Mouse (Mus musculus) thymus, adult 2 months (tissue): ENCODE data around the gene Dennd2c. TPM values are rescaled to one million over a fixed set of nuclear protein-coding genes. Genes with fewer than 3 reads are reported as not detected.
"Not testable (repeated sequence)": the region's sequence is repeated elsewhere in the genome, so short reads cannot be mapped to it uniquely, and the experiment has no call there.

Experiments
- DNase-seq: peaks from one replicate; pipeline ENCODE4 v3.0.0; 2021
- H3K27ac ChIP-seq: fragments of 200-500 bp; 2 replicates; pipeline ENCODE4 v1.5.1; 2012; ENCODE audit warnings: low read length, control low read depth; ENCODE audit not compliant: control insufficient read depth, insufficient read depth
- H3K27me3 ChIP-seq: fragments of 200-500 bp; 2 replicates; pipeline ENCODE4 v1.6.1; 2012; ENCODE audit warnings: mild to moderate bottlenecking, low read length, moderate library complexity, mixed read lengths; ENCODE audit not compliant: control insufficient read depth, insufficient read depth
- H3K36me3 ChIP-seq: fragments of 200-500 bp; 2 replicates; pipeline ENCODE4 v1.6.1; 2012; ENCODE audit warnings: mild to moderate bottlenecking, low read length, moderate library complexity; ENCODE audit not compliant: control insufficient read depth, insufficient read depth
- H3K4me1 ChIP-seq: fragments of 200-500 bp; replicated peaks from 2 replicates; pipeline ENCODE4 v1.6.1; 2012; ENCODE audit warnings: low read length; ENCODE audit not compliant: control insufficient read depth, insufficient read depth
- H3K4me3 ChIP-seq: fragments of 200-500 bp; 2 replicates; pipeline ENCODE4 v1.5.1; 2012; ENCODE audit warnings: mild to moderate bottlenecking, low read length, control low read depth, moderate library complexity; ENCODE audit not compliant: control insufficient read depth, insufficient read depth
- CTCF ChIP-seq: fragments of 200-500 bp; IDR thresholded peaks from 2 replicates; pipeline ENCODE4 v1.5.1; 2012; ENCODE audit warnings: mild to moderate bottlenecking, control low read depth, low read length, moderate library complexity, borderline replicate concordance; ENCODE audit not compliant: control insufficient read depth, poor library complexity, insufficient read depth; ENCODE audit errors: extremely low read depth
- POLR2A ChIP-seq: fragments of 200-500 bp; IDR thresholded peaks from 2 replicates; pipeline ENCODE4 v1.6.1; 2012; ENCODE audit warnings: mild to moderate bottlenecking, low read length, control low read depth, moderate library complexity; ENCODE audit not compliant: control insufficient read depth, poor library complexity, insufficient read depth; ENCODE audit errors: extremely low read depth
- WGBS: fragments of 180-500 bp; shearing (Covaris S2); methylation state at CpG from one replicate; pipeline ENCODE4 v1.1.7; 2018; 5-methylcytosine and 5-hydroxymethylcytosine counted together
- polyA plus RNA-seq: library from polyadenylated mRNA; depleted of rRNA; stranded (reverse); fragments of >200 nt; gene quantifications from 2 replicates; pipeline ENCODE4 v1.2.3, GENCODE M21; 2012

Dennd2c gene
- polyA plus RNA-seq, 1 experiment, result 2.2 TPM

DNA sequence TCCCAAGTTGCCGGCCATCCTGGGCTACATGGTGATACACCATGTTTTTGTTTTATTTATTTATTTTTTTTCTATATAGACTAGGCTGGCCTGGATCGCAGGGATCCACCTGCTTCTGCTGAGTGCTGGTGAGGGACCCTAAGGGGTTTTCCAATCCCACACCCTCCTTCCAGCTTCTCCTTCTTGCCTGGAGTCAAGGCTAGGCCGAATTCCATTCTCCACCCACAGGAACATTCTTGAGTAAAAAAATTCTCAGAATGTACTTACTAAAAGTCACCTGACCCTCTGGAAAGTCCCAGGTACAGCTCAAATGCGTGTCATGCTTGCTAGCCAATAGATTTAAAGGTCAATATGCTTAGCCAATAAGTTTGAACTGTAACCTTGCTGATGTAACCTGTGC, 89.8 kb downstream of the Dennd2c start:
- no peak for DNase-seq
- Histone ChIP-seq H3K27me3 (no peaks in the 10 kb centered on the region), H3K4me3 (no peak overlapping the region), H3K36me3 (no peaks in the 10 kb centered on the region), H3K4me1 (no peaks in the 10 kb centered on the region), H3K27ac (no peak overlapping the region)
- 97% methylated on average over 4 of the region's 4 CpGs for WGBS
- no peak for TF ChIP-seq CTCF
- TF ChIP-seq POLR2A, result no peak

DNA sequence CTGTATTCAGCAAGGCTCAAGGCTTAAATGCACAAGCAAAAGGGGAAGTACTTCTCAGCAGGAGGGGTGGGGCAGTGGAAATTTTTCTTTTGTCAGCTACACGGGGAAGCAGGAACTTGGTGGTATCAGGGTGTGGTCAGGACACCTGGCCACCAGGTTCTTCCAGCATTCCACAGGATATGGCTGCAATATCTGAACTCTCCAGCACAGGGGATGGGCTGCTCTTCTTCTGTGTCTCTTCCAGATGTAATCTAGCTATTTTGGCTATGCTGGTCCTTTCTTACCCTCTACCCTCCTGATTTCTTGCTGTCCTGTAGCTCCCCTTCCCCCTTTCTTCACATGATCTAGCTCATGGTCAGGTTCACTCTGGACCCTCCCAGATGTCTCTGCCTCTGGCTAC, 90.8 kb downstream of the Dennd2c start:
- TF ChIP-seq CTCF (no peak), POLR2A (no peak)
- DNase-seq, result no peak
- Histone ChIP-seq H3K27ac (no peak overlapping the region), H3K4me3 (no peak overlapping the region), H3K27me3 (no peaks in the 10 kb centered on the region), H3K36me3 (no peaks in the 10 kb centered on the region), H3K4me1 (no peaks in the 10 kb centered on the region)
- 10% methylated on average over 1 of the region's 1 CpGs for WGBS

DNA sequence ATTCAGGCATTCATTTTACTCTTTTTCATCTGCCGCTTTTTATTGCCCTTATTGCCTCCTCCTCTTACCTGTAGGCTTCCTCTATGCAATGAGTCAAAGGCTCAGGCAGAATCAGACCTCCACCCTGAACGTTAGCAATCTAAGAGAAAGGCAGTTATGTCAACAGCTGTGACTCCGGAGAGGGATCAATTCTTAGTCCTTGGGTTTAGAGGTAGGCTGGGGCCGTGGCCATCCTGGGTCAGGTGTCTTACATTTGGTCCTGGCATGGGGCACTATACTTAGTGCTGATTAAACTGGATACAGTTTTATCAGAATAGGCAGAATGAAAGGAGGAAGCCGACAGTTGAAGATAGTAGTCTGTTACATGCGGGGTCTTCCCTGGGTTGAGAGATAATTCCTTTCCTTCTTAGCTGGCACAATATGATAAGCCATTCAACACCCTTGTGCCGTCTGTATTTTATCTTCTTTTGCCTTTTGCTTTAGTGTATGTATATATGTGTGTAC, 94.0 kb downstream of the Dennd2c start:
- DNase-seq, result no peak
- Histone ChIP-seq H3K27ac (no peak overlapping the region), H3K4me1 (no peaks in the 10 kb centered on the region), H3K27me3 (no peaks in the 10 kb centered on the region), H3K4me3 (no peak overlapping the region), H3K36me3 (no peaks in the 10 kb centered on the region)
- TF ChIP-seq CTCF, result no peak
- TF ChIP-seq POLR2A, result no peak
- WGBS, result 92% methylated on average over 7 of the region's 7 CpGs

DNA sequence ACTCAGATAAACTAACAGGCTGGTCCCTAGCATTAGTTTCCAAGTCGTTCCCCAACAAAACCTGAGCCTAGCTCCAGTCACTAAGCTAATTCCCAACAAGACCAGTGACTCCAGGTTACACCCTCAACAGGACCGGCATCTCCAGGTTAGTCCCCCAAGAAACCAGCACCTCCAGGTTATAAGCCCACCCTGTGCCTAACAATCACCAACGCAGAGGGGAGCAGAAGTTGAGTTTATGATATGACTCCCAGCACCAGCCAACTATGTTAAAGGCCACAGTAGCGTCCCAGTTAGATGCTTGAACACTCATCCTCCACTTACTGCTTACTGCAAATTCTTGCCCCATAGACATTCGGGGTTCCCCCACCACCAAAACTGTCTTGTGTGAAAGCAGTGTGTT, 97.0 kb downstream of the Dennd2c start:
- H3K4me1 ChIP-seq, result no peaks in the 10 kb centered on the region
- DNase-seq, result no peak
- H3K4me3 ChIP-seq, result no peak overlapping the region
- no peaks in the 10 kb centered on the region for H3K36me3 ChIP-seq
- no peaks in the 10 kb centered on the region for H3K27me3 ChIP-seq
- WGBS, result 98% methylated on average over 5 of the region's 5 CpGs
- TF ChIP-seq CTCF (no peak), POLR2A (no peak)
- H3K27ac ChIP-seq, result no peak overlapping the region

DNA sequence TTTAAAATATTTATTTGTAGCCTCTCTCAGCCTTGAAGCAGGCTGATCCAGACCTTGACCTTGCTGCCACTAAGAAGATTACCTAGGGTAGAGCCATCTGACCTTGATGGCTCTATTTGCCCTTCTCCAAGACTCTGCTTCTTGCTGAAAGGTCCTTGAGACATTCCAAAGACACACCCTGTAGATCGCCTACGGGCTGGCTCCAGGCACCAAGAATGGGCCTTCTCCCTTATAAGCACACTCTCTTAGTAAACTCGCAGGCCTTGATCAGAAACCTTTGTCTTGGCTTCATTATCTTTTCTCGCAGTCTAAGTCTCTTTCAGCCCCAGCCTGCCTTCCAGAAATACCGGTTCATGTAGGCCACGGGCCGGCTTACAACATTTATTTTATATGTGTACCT, 98.7 kb downstream of the Dennd2c start:
- not testable (repeated sequence) for H3K27me3 ChIP-seq, H3K4me1 ChIP-seq, H3K27ac ChIP-seq, H3K4me3 ChIP-seq, DNase-seq, H3K36me3 ChIP-seq
- 97% methylated on average over 7 of the region's 7 CpGs for WGBS

DNA sequence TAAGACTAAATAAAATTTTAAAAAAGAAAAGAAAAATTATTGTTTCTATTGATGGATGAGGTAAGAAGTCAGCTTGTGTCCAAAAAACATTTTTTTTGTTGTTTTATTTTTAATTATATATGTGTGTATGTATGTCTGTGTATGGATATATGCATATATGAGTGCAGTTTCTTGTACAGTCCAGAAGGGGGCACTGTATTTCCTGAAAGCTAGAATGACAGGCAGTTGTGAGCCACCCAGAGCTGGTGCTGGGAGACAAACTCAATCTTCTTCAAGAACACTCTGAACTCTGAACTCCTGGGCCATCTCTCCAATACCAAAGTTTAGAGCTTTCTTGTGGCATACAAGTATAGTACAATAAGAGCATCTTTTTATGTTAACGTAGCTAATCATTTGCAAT, 101.2 kb downstream of the Dennd2c start:
- no peak overlapping the region for H3K4me3 ChIP-seq
- WGBS, result 100% methylated on average over 1 of the region's 1 CpGs

DNA sequence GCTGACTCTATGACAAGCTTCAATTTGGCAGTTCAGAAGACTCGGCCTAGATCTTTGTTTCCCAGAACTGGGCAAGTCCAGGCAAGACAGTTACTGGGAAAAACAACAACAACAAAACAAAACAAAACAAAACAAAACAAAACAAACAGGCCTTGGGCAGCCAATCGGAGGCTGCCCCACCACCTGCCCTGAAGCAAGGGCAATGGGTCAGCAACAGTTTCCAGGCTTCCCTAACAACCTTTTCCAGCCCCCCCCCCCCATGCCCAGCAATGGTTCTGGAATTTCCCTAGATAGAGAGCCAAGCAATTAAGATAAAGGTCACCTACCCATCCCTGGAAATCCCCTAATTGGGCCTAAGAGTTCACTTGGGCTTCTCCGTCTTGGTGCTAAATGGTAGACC, 102.0 kb downstream of the Dennd2c start:
- WGBS, result 91% methylated on average over 3 of the region's 3 CpGs
- no peaks in the 10 kb centered on the region for H3K27me3 ChIP-seq
- no peak overlapping the region for H3K27ac ChIP-seq
- DNase-seq, result no peak
- no peaks in the 10 kb centered on the region for H3K36me3 ChIP-seq
- H3K4me1 ChIP-seq, result no peaks in the 10 kb centered on the region
- TF ChIP-seq POLR2A (no peak), CTCF (no peak)
- no peak overlapping the region for H3K4me3 ChIP-seq

More for the DNA sequence above, 101.2 kb downstream of the Dennd2c start:
- DNase-seq, result no peak
- Histone ChIP-seq H3K36me3 (no peaks in the 10 kb centered on the region), H3K4me1 (no peaks in the 10 kb centered on the region), H3K27me3 (no peaks in the 10 kb centered on the region), H3K27ac (no peak overlapping the region)
- TF ChIP-seq POLR2A, result no peak
- TF ChIP-seq CTCF, result no peak

DNA sequence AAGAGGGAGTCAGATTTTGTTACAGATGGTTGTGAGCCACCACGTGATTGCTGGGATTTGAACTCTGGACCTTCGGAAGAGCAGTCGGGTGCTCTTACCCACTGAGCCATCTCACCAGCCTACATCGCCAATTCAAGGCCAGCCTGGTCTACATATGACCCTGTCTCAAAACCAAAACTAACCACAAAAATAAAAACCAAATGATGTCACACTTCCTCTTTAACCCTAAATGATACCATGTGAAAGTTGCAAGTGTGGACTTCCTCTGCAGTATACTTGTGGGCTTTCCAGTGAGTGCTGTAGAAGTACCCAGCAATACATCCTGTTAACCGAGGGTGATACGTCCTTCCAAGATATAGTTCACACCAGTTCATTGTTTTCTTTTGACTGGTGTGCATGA, 104.0 kb downstream of the Dennd2c start:
- no peaks in the 10 kb centered on the region for H3K4me1 ChIP-seq
- no peak for TF ChIP-seq POLR2A
- no peak for TF ChIP-seq CTCF
- H3K27ac ChIP-seq, result no peak overlapping the region
- no peak overlapping the region for H3K4me3 ChIP-seq
- H3K36me3 ChIP-seq, result no peaks in the 10 kb centered on the region
- WGBS, result 18% methylated on average over 6 of the region's 6 CpGs
- no peaks in the 10 kb centered on the region for H3K27me3 ChIP-seq
- DNase-seq, result no peak
